Mouse (Mus musculus) activated CD4-positive, CD25-positive, alpha-beta regulatory T cell (primary cell): ENCODE data around the gene Trim34b. TPM values are rescaled to one million over a fixed set of nuclear protein-coding genes. Genes with fewer than 3 reads are reported as not detected.

ENCODE experiments used
- polyA plus RNA-seq, 2 experiments: library from polyadenylated mRNA; unstranded; fragments of 100-300 nt; shearing (Covaris generic); gene quantifications; one replicate each; pipeline ENCODE4 v1.2.1; 2017

Trim34b gene
- polyA plus RNA-seq: 1 to 10 TPM in 1 of 2 experiments, under 1 TPM in 1; 0.25 to 1.1 TPM

DNA sequence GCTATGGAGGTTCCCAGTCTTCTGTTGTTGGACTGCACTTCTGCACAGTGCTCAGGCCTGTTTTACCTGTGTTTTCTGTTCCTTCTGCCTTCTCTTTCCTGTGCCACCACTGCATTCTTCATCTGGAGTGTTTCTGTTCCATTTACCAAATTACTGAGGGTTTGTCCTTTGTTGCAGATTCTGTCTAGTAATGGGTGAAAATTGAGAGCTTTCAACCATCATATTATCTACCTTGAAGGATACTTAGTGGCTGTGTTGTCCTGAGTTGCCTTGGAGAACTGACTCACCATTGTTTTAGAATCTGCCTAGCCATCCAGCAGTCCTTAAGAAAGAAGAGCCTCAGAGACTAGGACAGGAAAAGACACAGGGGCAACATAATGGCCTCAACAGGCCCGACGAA, at the start of gene Trim34b:
TSS of gene Trim34b (plus strand) at position 301 of the 400 bp plus-strand sequence.

DNA sequence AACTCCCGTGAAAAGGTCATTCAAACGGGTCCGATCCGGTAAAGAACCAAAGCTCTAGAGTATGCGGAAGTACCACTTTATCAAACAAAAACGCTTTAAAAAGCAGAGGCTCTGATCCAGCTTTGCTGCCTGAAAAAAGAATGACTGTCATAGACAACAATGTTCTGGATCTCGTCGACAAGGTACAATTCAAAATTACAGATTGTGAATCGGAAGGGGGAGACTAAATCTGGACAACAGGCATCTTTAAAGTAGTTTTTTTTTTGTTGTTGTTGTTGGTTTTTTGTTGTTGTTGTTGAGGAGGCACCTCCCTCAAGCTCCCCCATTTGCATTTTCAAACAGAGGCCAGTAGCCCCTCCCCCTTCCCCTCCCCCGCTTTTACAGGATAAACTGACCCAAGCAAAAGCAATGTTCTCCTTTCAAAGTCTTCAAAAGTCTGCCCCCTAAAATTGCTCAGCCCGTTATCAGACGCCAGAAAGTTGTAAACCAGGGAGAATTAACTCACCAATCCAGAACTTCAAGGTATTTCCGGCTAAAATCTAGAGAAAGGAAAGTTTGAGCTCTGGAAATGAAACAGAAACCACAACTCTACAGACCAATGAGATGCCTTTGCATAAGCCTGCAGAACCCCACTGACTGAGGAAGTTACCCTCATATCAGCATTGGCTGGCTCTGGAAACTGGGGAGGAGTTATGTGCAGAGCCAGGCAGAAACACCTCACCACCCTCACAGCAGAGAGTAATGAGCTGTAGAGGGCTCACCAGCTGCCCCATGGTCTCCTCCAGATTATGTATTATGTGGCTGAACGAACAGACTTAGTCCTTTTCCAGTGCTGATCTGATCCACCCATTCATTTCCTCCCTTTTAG, 41.5 kb upstream of the Trim34b start, which contains the start of gene Trim5:
TSS of gene Trim5 (minus strand) at position 519 of the 868 bp plus-strand sequence.

DNA sequence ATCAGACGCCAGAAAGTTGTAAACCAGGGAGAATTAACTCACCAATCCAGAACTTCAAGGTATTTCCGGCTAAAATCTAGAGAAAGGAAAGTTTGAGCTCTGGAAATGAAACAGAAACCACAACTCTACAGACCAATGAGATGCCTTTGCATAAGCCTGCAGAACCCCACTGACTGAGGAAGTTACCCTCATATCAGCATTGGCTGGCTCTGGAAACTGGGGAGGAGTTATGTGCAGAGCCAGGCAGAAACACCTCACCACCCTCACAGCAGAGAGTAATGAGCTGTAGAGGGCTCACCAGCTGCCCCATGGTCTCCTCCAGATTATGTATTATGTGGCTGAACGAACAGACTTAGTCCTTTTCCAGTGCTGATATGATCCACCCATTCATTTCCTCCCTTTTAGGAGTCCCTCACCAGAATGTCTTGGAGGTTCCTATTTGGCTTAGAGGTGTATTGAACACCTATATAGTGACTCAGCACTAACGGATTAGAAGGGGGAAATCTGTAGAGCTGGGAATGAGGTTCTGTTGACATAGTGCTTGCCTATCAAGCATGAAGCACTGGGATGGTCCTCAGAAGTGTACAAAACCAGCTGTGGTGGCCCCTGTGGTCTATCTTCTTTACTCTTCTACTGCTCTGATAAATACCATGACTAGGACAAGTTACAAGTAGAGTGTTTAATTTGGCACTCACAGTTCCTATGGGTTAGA, 13.7 kb upstream of the Trim34b start, which contains the start of gene Trim12a:
TSS of gene Trim12a (minus strand) at position 98 of the 712 bp plus-strand sequence.

DNA sequence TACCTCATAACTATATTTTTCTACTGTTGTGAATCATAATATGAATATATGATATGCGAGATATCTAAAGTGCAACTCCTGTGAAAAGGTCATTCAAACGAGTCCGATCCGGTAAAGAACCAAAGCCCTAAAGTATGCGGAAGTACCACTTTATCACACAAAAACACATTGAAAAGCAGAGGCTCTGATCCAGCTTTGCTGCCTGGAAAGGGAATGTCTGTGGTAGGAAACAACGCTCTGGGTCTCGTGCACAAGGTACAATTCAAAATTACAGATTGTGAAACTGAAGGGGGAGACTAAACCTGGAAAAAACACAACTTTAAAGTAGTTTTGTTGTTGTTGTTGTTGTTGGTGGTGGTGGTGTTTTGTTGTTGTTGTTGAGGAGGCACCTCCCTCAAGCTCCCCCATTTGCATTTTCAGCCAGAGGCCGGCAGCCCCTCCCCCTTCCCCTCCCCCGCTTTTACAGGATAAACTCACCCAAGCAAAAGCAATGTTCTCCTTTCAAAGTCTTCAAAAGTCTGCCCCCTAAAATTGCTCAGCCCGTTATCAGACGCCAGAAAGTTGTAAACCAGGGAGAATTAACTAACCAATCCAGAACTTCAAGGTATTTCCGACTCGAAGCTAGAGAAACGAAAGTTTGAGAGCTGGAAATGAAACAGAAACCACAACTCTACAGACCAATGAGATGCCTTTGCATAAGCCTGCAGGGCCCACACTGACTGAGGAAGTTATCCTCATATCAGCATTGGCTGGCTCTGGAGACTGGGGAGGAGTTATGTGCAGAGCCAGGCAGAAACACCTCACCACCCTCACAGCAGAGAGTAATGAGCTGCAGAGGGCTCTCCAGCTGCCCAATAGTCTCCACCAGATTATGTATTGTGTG, 23.7 kb downstream of the Trim34b start, which contains the start of gene Trim12c:
TSS of gene Trim12c (minus strand) at position 646 of the 883 bp plus-strand sequence.

DNA sequence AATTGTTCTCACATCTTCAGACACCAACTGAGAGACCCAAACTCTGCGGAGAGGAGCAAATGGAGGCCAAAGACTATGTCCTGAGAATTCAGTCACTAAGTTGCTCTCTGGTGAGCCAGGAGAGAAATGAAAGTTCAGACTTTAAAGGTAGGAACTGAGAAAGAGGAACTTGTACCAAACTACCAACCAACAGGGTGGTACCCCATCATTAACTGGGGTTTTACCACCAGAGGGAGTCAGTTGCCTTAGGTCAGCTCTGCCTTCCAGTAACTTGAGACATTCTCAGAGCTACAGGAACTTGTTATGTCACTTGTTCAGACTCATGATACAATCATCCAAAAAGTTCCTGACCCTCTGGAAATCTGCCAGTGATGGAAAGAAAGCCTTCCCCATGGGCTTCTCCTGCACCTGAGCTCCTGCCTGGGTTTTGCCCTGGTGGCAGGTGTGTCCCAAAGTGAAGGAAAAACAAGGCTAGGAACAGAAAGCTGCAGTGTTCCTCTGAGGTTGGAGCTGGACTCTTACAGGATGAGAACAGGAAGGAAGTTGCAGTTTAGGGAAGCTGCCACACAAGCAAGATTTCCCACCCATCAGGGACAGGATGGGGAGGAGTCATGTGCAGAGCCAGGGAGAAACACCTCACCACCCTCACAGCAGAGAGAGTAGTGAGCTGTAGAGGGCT, 40.6 kb downstream of the Trim34b start, which contains the start of gene Trim30b:
TSS of gene Trim30b (minus strand) at position 149 of the 679 bp plus-strand sequence.

Other genes starting within 250 kb of the Trim34b start
- not detected for gene Olfr645, start 244.0 kb upstream of the Trim34b start, polyA plus RNA-seq
- gene Olfr646, start 224.6 kb upstream of the Trim34b start, polyA plus RNA-seq: not detected
- not detected for gene Ubqln5, start 199.6 kb upstream of the Trim34b start, polyA plus RNA-seq
- not detected for gene Olfr643, start 192.1 kb upstream of the Trim34b start, polyA plus RNA-seq
- not detected for gene Ubqln3, start 186.2 kb upstream of the Trim34b start, polyA plus RNA-seq
- under 1 TPM in 1 of 2 experiments, not detected in 1; 0.57 TPM for gene Ubqlnl, start 178.9 kb upstream of the Trim34b start, polyA plus RNA-seq
- not detected for gene Olfm5, start 164.6 kb upstream of the Trim34b start, polyA plus RNA-seq
- gene Olfr648, start 146.1 kb upstream of the Trim34b start, polyA plus RNA-seq: under 1 TPM in 1 of 2 experiments, not detected in 1; 0.10 TPM
- not detected for gene Olfr649, start 133.5 kb upstream of the Trim34b start, polyA plus RNA-seq
- gene Trim6, start 110.7 kb upstream of the Trim34b start, polyA plus RNA-seq: 1 to 10 TPM; 1.9 to 2.3 TPM
- gene Trim34a, start 85.0 kb upstream of the Trim34b start, polyA plus RNA-seq: 10 to 100 TPM; 37.5 to 46.9 TPM
- 10 to 100 TPM; 26.9 to 27.7 TPM for gene Trim5, start 41.4 kb upstream of the Trim34b start, polyA plus RNA-seq
- gene Trim12a, start 14.0 kb upstream of the Trim34b start, polyA plus RNA-seq: 100 to 1,000 TPM; 132 to 180 TPM
- gene Trim12c, start 23.9 kb downstream of the Trim34b start, polyA plus RNA-seq: 10 to 100 TPM; 25.7 to 33.5 TPM
- 1 to 10 TPM; 1.0 to 2.2 TPM for gene Trim30b, start 40.4 kb downstream of the Trim34b start, polyA plus RNA-seq
- under 1 TPM; 0.47 to 0.86 TPM for gene Trim30c, start 71.4 kb downstream of the Trim34b start, polyA plus RNA-seq
- 10 to 100 TPM; 54.1 to 86.0 TPM for gene Trim30a, start 135.7 kb downstream of the Trim34b start, polyA plus RNA-seq
- gene Trim30d, start 178.4 kb downstream of the Trim34b start, polyA plus RNA-seq: 10 to 100 TPM; 17.4 to 23.2 TPM
- not detected for gene Olfr651, start 220.7 kb downstream of the Trim34b start, polyA plus RNA-seq
- under 1 TPM in 1 of 2 experiments, not detected in 1; 0.20 TPM for gene Olfr652, start 231.4 kb downstream of the Trim34b start, polyA plus RNA-seq
- gene Olfr653, start 247.8 kb downstream of the Trim34b start, polyA plus RNA-seq: not detected